Mouse (Mus musculus) gastrocnemius, postnatal 14 days (tissue): ENCODE data around the gene Tekt3. TPM values are rescaled to one million over a fixed set of nuclear protein-coding genes. Genes with fewer than 3 reads are reported as not detected.

Source experiments
- DNase-seq: peaks from one replicate; pipeline ENCODE4 v3.0.0; 2021; ENCODE audit warnings: mixed read lengths
- intact Hi-C: fragments of 180-260 bp; cut with DNase I; formaldehyde crosslinking; loops from one replicate; pipeline ENCODE4 v1.15.1; 2025; ENCODE audit warnings: low total_unique reads
- total RNA-seq, 2 experiments: library from RNA; stranded (reverse); gene quantifications; 2 replicates each; pipeline ENCODE4 v1.2.3; 2021

Tekt3 gene
- total RNA-seq, 2 experiments from 2014 or later = not detected

GRCm38 (mm10) chr11:63119791-63120190 is 58.3 kb downstream of the Tekt3 start:
- DNase-seq = peak; percentile 42
- intact Hi-C loops = no loop called here

- intact Hi-C loops = no loop called here
- no peak for DNase-seq
These were observed 60.8 kb downstream of the Tekt3 start for GRCm38 (mm10) chr11:63122249-63122648.

- no peak for DNase-seq
- intact Hi-C loops = no loop called here
These were observed 61.4 kb downstream of the Tekt3 start for GRCm38 (mm10) chr11:63122776-63123350.

- intact Hi-C loops = no loop called here
- no peak for DNase-seq
These were observed 62.9 kb downstream of the Tekt3 start for GRCm38 (mm10) chr11:63124316-63124715.

- peak; percentile 73 for DNase-seq
- intact Hi-C loops = no loop called here
These were observed 64.5 kb downstream of the Tekt3 start for GRCm38 (mm10) chr11:63125832-63126456.

GRCm38 (mm10) chr11:63126976-63127375 is 65.5 kb downstream of the Tekt3 start:
- no peak for DNase-seq
- intact Hi-C loops = no loop called here

- intact Hi-C loops = no loop called here
- DNase-seq = no peak
These were observed 66.1 kb downstream of the Tekt3 start for GRCm38 (mm10) chr11:63127513-63127912.

GRCm38 (mm10) chr11:63128784-63129183 is 67.3 kb downstream of the Tekt3 start, which contains the start of gene Pmp22:
Gene Pmp22, plus strand, starts transcription at chr11:63128982.
- peak; percentile 66 for DNase-seq
- intact Hi-C loops = no loop called here

GRCm38 (mm10) chr11:63129375-63129774 is 67.9 kb downstream of the Tekt3 start:
- intact Hi-C loops = no loop called here
- peak; percentile 69 for DNase-seq

- DNase-seq = no peak
- intact Hi-C loops = no loop called here
These were observed 68.4 kb downstream of the Tekt3 start for GRCm38 (mm10) chr11:63129840-63130239.

- DNase-seq = peak; percentile 83
- intact Hi-C loops = no loop called here
These were observed 69.0 kb downstream of the Tekt3 start for GRCm38 (mm10) chr11:63130497-63130896.

- DNase-seq = peak; percentile 81
- intact Hi-C loops = no loop called here
These were observed 69.7 kb downstream of the Tekt3 start for GRCm38 (mm10) chr11:63131001-63131692.

- no peak for DNase-seq
These were observed 70.2 kb downstream of the Tekt3 start for GRCm38 (mm10) chr11:63131693-63132040.

GRCm38 (mm10) chr11:63132151-63132500 is 70.7 kb downstream of the Tekt3 start:
- no peak for DNase-seq
- intact Hi-C loops = no loop called here

More at GRCm38 (mm10) chr11:63131693-63132040, 70.2 kb downstream of the Tekt3 start:
- intact Hi-C loops = no loop called here

- DNase-seq = peak; percentile 89
- intact Hi-C loops = no loop called here
These were observed 71.3 kb downstream of the Tekt3 start for GRCm38 (mm10) chr11:63132501-63133435.

GRCm38 (mm10) chr11:63134021-63134420 is 72.6 kb downstream of the Tekt3 start:
- intact Hi-C loops = no loop called here
- no peak for DNase-seq

- DNase-seq = no peak
- intact Hi-C loops = loop anchor here (5.0 kb wide), 1 partner anchor 218 kb away; no protein-coding TSS in a partner anchor
These were observed 73.5 kb downstream of the Tekt3 start for GRCm38 (mm10) chr11:63134742-63135482.

- peak; percentile 94 for DNase-seq
These were observed 74.2 kb downstream of the Tekt3 start for GRCm38 (mm10) chr11:63135622-63136021.

GRCm38 (mm10) chr11:63136205-63136604 is 74.8 kb downstream of the Tekt3 start:
- intact Hi-C loops = loop anchor here (5.0 kb wide), 1 partner anchor 219 kb away; no protein-coding TSS in a partner anchor
- DNase-seq = peak; percentile 36

More at GRCm38 (mm10) chr11:63135622-63136021, 74.2 kb downstream of the Tekt3 start:
- intact Hi-C loops = loop anchor here (5.0 kb wide), 1 partner anchor 218 kb away; no protein-coding TSS in a partner anchor
